Mouse (Mus musculus): ENCODE measurements at regions not wholly inside any gene's neighbourhood (a gene's known extent, or its start where the extent isn't known, plus 50 kb on each side); places are given as distances from the start of the nearest gene placed in this dataset.
A peak's percentile ranks its signal among the peaks of the same experiment; 100 is the strongest.
"Not testable (repeated sequence)": the region's sequence is repeated elsewhere in the genome, so short reads cannot be mapped to it uniquely, and the experiment has no call there.

- DNase-seq (ENCODE audit: low spot score): no peak
These were observed 54.7 kb upstream of the Nlrp1b start for GRCm38 (mm10) chr11:71285193-71285592.

GRCm38 (mm10) chr11:71288243-71288642 is 57.7 kb upstream of the Nlrp1b start:
- DNase-seq (ENCODE audit: low spot score): not testable (repeated sequence)

- DNase-seq (ENCODE audit: low spot score): no peak
These were observed 59.0 kb upstream of the Nlrp1b start for GRCm38 (mm10) chr11:71289490-71289889.

DNA sequence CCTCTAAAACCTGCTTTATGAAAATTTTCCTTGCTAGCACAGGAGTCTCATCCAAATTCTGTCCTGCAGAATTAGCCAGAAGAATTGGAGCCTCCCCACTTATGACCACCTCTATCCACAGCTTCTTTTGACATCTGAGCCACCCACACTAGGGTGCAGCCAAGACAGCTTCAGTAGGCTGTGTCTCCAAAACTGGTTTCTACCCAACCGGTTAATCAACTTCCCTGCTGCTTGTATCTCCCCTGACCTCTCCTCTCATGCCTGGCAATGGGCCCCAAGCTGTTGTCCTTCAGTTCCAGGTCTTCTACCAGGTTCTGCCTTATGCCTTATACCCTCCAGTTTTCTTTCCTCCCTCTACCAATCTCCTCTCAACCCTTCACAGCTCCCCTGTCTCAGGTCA is 68.9 kb upstream of the Nlrp1b start:
- DNase-seq (ENCODE audit: low spot score): no peak

DNA sequence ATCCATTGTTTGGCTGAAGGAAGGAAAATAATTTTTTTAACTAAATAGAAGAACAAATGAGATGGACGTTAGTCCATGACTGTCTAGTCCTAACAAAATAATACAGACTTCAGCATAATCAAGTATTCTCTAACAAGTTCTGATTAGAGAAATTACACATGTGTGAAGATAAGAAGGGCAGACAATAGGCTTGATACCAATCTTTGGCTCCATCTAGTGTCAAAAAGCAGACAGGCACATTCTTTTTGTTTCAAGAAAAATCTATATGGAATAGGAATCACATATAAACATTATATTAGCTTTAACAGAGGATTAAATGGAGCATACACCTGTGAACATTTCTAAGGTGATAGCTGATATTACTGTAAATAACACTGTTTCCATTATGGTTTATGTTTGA is 92.9 kb upstream of the Nlrp1b start:
- no peak for DNase-seq (ENCODE audit: low spot score)

- no peak for DNase-seq (ENCODE audit: low spot score)
These were observed 106.9 kb upstream of the Nlrp1b start for GRCm38 (mm10) chr11:71337428-71337827.

DNA sequence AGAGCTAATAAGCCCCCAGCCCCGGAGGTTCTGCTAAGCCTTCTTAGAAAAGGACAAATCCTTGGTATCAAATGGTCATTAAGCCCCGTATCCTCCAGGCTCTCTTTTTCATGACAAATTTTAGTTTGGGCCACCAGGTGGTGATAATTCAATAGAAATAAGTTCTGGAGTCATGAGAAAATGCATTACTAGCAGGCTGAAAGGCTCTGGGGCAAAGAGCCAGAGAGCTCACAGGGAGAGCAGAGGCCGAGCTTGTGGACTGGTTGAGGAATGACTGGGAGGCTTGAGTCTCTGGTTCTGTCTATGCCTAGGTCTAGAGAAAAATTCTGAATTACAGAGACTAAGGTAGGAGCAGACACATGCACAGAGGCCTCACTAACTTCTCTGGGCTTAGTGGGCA is 115.5 kb upstream of the Nlrp1b start:
- DNase-seq (ENCODE audit: low spot score): peak; percentile 22

- DNase-seq (ENCODE audit: low spot score): no peak
These were observed 126.6 kb upstream of the Nlrp1b start for GRCm38 (mm10) chr11:71357089-71357488.

GRCm38 (mm10) chr11:71360856-71361255 is 130.3 kb upstream of the Nlrp1b start:
- DNase-seq (ENCODE audit: low spot score): no peak

DNA sequence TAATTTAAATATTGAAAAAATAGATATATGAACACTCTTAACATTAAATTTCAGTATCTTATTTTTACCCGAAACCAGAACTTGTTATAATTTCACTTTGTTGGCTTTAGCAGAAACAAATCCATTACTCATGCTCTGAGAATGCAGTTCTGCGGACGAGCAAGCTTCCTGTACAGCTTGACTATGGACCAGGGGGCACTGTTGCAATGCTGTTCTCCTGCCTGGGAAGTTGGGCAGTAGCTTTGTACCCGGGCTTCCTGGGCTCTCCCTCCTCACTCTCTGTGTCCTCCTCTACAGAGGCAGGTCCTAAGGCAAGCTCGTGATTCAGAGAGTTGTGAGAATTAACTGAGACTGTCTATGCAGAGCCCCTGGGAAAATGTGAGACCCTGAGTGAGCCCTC is 141.3 kb upstream of the Nlrp1b start:
- DNase-seq (ENCODE audit: low spot score): no peak

DNA sequence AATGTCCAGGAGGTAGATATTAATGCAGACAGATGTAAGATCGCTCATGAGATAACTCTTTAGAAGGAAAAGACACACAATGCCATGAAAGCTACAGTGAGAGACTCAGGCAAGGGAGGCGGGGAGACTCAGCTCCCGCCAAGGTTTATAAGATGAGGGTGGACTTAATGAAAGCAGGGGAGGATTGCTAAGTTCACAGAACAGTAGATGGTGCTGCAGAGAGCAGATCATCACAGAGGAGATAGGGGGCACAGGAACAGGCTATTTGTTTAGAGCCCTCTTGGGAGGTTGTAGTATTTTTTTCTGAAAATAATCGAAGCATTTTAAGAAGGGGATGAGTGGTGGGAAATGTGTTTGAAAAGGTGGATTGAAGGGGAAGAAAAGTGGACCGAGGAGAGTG is 144.6 kb upstream of the Nlrp1b start:
- no peak for DNase-seq (ENCODE audit: low spot score)

DNA sequence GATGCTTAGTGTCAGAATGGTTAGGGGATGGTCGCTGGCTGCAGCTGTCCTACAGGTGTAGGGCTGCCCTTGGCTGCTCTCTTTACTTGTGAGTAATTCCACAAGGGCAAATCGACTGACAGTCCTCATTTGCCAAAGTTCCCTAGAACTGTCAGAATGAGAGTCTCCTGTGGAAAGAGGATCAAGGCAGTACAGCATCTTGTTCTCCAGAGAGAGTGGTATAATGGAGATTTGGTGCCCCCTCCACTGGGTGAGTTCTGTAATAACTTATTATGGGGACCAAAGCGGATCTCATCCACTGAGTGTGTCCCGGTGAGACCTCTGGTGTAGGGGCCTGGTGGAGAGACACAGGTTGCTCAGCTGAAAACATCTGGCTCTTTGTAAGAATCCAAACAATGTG is 157.9 kb upstream of the Nlrp1b start:
- no peak for DNase-seq (ENCODE audit: low spot score)

GRCm38 (mm10) chr11:71389659-71390058 is 159.1 kb upstream of the Nlrp1b start:
- no peak for DNase-seq (ENCODE audit: low spot score)

- no peak for DNase-seq (ENCODE audit: low spot score)
These were observed 159.6 kb upstream of the Nlrp1b start for GRCm38 (mm10) chr11:71390151-71390550.

DNA sequence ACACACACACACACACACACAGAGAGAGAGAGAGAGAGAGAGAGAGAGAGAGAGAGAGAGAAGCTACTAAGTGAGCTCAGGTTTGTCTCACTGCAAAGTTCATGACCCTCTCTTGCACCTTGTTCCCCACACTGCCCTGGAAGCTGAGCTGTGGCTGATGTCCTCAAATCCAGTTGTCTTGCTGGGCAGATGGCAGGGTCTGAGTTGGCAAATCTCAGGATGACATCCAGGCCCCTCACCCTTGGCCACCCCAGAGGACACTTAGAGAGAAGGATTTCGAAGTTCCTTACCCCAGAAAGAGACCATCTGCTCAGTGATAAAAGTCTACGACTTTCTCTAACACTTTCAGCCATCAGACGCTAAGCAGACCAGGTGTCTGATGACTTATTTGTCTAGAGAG is 160.1 kb upstream of the Nlrp1b start:
- no peak for DNase-seq (ENCODE audit: low spot score)

GRCm38 (mm10) chr11:71393406-71393805 is 162.9 kb upstream of the Nlrp1b start:
- no peak for DNase-seq (ENCODE audit: low spot score)

- no peak for DNase-seq (ENCODE audit: low spot score)
These were observed 164.5 kb upstream of the Nlrp1b start for GRCm38 (mm10) chr11:71395023-71395422.

DNA sequence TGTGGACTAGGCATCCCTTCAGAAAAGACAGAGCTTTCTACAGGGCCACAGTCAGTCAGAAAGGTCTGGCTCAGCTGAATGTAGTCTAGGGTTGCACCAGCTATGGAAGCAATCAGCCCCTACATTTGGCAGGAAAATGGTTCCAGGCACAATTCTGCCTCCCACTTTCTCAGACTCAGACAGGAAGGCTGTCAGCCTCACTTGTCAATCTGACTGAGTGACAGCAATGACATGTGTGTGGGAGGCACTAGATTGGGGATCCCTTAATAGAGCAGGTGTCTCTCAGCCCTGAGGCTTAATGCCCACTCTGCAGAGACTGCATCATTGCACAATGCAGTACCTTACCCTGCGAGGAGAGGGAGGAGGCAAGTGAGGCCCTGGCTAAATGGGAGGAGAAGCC is 165.1 kb upstream of the Nlrp1b start:
- DNase-seq (ENCODE audit: low spot score): no peak

DNA sequence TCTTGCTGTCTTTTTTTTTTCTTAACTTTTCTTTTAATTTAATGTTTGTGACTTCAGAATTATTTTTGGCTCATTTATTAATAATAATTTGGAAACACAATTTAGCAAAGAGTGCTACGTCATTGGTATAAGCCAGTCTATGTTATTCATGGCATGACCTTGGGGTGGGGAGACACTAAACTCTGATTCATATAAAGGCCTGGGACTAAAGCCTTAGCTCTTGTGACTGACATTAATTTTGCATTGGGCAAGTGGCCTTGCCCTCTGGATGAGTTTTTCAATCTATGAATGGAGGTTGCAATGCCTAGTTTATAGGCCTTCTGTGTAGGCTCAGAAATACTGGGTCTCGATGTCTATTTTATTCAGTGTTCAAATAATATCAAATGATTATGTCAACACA is 169.8 kb upstream of the Nlrp1b start:
- no peak for DNase-seq (ENCODE audit: low spot score)

GRCm38 (mm10) chr11:71401411-71402276 is 171.1 kb upstream of the Nlrp1b start:
- no peak for DNase-seq (ENCODE audit: low spot score)

DNA sequence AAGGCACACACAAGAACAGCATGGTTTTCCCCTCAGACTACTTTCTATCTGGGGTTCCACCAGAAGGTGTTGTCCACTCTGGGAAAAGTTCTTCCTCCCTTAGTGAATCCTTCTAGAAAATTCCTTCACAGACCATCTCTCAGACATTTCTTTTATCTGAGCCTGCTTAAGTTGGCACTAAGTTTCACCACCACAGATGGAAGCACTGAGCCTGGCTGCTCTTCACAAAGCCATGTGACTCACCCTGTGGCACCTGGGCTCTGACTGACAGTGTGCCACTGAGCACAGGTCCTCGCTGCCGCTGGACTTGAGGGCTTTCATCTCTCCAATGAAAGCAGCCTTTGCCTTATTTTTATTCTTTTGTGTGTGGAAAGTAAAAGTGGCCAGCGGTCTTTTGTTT is 173.8 kb upstream of the Nlrp1b start:
- no peak for DNase-seq (ENCODE audit: low spot score)

GRCm38 (mm10) chr11:71407043-71407442 is 176.5 kb upstream of the Nlrp1b start:
- DNase-seq (ENCODE audit: low spot score): no peak

DNA sequence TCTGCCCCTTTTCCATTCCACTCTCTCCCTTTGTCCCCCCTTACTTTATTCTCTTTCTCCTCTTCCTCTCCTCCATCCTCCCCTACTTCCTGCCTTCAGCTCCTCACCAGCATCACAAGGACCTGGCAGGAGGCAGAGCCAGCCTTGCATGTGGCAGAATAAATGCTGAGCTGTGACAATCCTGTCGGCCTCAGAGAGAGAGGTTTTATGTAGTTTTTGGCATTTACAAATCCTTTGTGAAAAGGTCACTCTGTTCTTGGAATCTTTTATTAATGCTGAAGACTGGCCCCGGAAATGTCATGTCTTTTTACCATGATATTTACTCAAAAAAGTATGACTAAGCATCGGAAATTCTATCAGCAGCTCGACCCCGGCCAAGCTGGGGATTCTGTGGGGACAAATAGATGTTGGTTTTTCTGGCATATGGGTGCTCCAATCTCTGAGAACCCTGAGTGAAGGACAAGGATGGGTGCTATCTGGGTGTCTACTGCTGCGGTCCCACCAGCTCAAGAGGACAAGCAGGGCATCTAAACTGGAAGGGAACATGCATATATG is 178.8 kb upstream of the Nlrp1b start:
- DNase-seq (ENCODE audit: low spot score): no peak

DNA sequence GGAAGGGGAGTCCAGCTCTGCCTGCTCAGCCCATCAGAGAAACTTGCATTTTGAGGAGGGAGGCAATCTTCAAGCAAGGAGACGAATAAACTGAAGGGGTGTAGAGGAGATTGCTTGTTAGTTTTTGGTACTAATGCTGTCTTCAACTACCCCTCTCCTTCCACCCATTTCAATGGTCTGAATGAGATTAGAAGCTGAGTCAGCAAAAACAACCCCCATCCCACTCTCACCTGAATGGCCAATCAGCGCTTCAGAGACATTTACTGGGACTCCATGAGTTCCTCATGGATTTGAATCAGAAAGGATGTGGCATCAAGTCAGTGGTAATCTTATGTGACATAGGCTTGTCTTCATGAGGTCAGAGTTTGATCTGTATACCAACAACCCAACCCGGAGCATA is 180.0 kb upstream of the Nlrp1b start:
- DNase-seq (ENCODE audit: low spot score): no peak
